Mouse (Mus musculus): Measurements from ENCODE around the gene Casz1.

DNA sequence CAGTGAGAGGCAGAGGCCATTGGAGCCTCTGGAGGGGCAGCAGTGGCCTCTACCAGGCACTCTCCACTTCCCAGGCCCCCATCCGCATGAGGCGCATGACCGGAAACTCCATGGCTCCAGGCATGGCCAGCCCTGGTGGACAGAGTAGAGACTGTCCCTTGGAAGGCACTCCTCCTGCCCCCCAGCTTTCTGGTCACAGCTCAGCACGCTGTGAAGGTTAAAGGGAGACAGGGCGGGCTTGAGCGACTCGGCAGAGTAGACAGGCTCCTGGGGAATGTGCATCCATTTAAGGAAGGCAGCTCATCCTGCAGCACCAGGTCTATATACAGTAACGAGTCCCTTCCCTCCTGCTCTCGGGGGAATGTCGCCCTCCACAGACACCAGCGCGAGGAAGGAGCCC lies 155.8 kb downstream of the Casz1 start:
- no peak for TF ChIP-seq CTCF (conservative IDR thresholded peaks at IDR 0.05; ENCODE audit: low read length)
- TF ChIP-seq POU5F1 (IDR thresholded peaks at IDR 0.05; ENCODE audit: borderline replicate concordance, low read length): no peak
- TF ChIP-seq NANOG (IDR thresholded peaks at IDR 0.05; ENCODE audit: borderline replicate concordance, low read length): no peak

Measured in E14TG2a.4 (cell line).